Mouse (Mus musculus): ENCODE measurements around the gene Fhl2.

Fhl2 gene

GRCm38 (mm10) chr1:43108729-43109128, 88.1 kb downstream of the Fhl2 start:
- DNase-seq (ENCODE audit: low spot score) = no peak

- peak; percentile 97 for DNase-seq (ENCODE audit: low spot score)
These were observed 98.5 kb downstream of the Fhl2 start, which contains the start of the genes Tgfbrap1 and AI597479 for GRCm38 (mm10) chr1:43098031-43098984. Gene Tgfbrap1 (minus strand): TSS chr1:43098637. Gene AI597479 (plus strand): TSS chr1:43098710.

GRCm38 (mm10) chr1:43094206-43094605, 102.6 kb downstream of the Fhl2 start:
- DNase-seq (ENCODE audit: low spot score) = no peak

GRCm38 (mm10) chr1:43092056-43093015, 104.4 kb downstream of the Fhl2 start:
- DNase-seq (ENCODE audit: low spot score) = peak; percentile 80

GRCm38 (mm10) chr1:43091306-43092055, 105.3 kb downstream of the Fhl2 start:
- DNase-seq (ENCODE audit: low spot score) = peak; percentile 22

GRCm38 (mm10) chr1:43090418-43090817, 106.4 kb downstream of the Fhl2 start:
- no peak for DNase-seq (ENCODE audit: low spot score)

GRCm38 (mm10) chr1:43082946-43083345, 113.8 kb downstream of the Fhl2 start:
- DNase-seq (ENCODE audit: low spot score) = no peak

GRCm38 (mm10) chr1:43078124-43078523, 118.7 kb downstream of the Fhl2 start:
- no peak for DNase-seq (ENCODE audit: low spot score)

- no peak for DNase-seq (ENCODE audit: low spot score)
These were observed 122.0 kb downstream of the Fhl2 start for GRCm38 (mm10) chr1:43074791-43075190.

Data from MN1 (cell line).